Mouse (Mus musculus): ENCODE data around the gene Slc17a7.

Slc17a7 gene

GRCm38 (mm10) chr7:45179469-45179868, 15.7 kb downstream of the Slc17a7 start, which contains the start of gene Gfy:
TSS of gene Gfy (minus strand) at chr7:45179569.
- no peak for DNase-seq

GRCm38 (mm10) chr7:45180896-45181477, 17.2 kb downstream of the Slc17a7 start, which contains the start of gene Pth2:
TSS of gene Pth2 (plus strand) at chr7:45180995.
- DNase-seq, result no peak

GRCm38 (mm10) chr7:45181540-45181939, 17.8 kb downstream of the Slc17a7 start:
- no peak for DNase-seq

GRCm38 (mm10) chr7:45182199-45182601, 18.5 kb downstream of the Slc17a7 start:
- DNase-seq, result peak; percentile 92

GRCm38 (mm10) chr7:45182606-45183005, 18.9 kb downstream of the Slc17a7 start:
- peak; percentile 54 for DNase-seq

GRCm38 (mm10) chr7:45183672-45184071, 19.9 kb downstream of the Slc17a7 start:
- no peak for DNase-seq

GRCm38 (mm10) chr7:45185921-45186320, 22.2 kb downstream of the Slc17a7 start:
- DNase-seq, result no peak

GRCm38 (mm10) chr7:45189600-45189999, 25.9 kb downstream of the Slc17a7 start:
- no peak for DNase-seq

GRCm38 (mm10) chr7:45190186-45190585, 26.4 kb downstream of the Slc17a7 start:
- DNase-seq, result no peak

GRCm38 (mm10) chr7:45191161-45191560, 27.4 kb downstream of the Slc17a7 start:
- no peak for DNase-seq

GRCm38 (mm10) chr7:45191803-45192363, 28.1 kb downstream of the Slc17a7 start:
- no peak for DNase-seq

- DNase-seq, result no peak
Measured at GRCm38 (mm10) chr7:45192585-45193310, 29.0 kb downstream of the Slc17a7 start.

- DNase-seq, result no peak
Measured at GRCm38 (mm10) chr7:45193406-45193805, 29.7 kb downstream of the Slc17a7 start.

GRCm38 (mm10) chr7:45193871-45194785, 30.4 kb downstream of the Slc17a7 start:
- no peak for DNase-seq

GRCm38 (mm10) chr7:45195341-45196175, 31.8 kb downstream of the Slc17a7 start:
- DNase-seq, result no peak

- no peak for DNase-seq
Measured at GRCm38 (mm10) chr7:45196176-45196535, 32.4 kb downstream of the Slc17a7 start.

GRCm38 (mm10) chr7:45196994-45197393, 33.2 kb downstream of the Slc17a7 start:
- no peak for DNase-seq

GRCm38 (mm10) chr7:45198435-45198834, 34.7 kb downstream of the Slc17a7 start:
- DNase-seq, result peak; percentile 66

GRCm38 (mm10) chr7:45198961-45199360, 35.2 kb downstream of the Slc17a7 start:
- no peak for DNase-seq

GRCm38 (mm10) chr7:45202654-45203053, 38.9 kb downstream of the Slc17a7 start:
- no peak for DNase-seq

GRCm38 (mm10) chr7:45204380-45205143, 40.8 kb downstream of the Slc17a7 start, which contains the start of gene Ccdc155:
TSS of gene Ccdc155 (minus strand) at chr7:45204892.
- DNase-seq, result peak; percentile 88

Measured in kidney, adult 11 months (tissue).